ENCODE assay signal across 10 mouse cellular contexts in genomic region chr8:109232281-109233234, GRCm38 (mm10).
DNase-seq lines count a peak whose midpoint lies in the region; ATAC-seq and TF ChIP-seq lines count a peak whose summit lies in the region.
"Had no signal": no experiment of that assay in that cellular context is flagged by ENCODE, and none has a peak within 500 bp of the region (broad histone marks: within the 10 kb centered on the region; RNA-seq: fewer than 3 reads in every experiment).

No protein-coding gene starts in this region.

- intact Hi-C loops in heart, postnatal 14 days (cut with DNase I) = no loop called here

- H3K9me3 ChIP-seq in limb, embryonic 14.5 days (ENCODE audit: control insufficient read depth, low read length) = no peaks in the 10 kb centered on the region
- H3K9me3 ChIP-seq in stomach, embryonic 16.5 days (replicated peaks; ENCODE audit: control insufficient read depth, low read length) = no peaks in the 10 kb centered on the region
- H3K9me3 ChIP-seq: liver, embryonic 15.5 days had no signal

- WGBS in limb, embryonic 14.5 days = 52% methylated on average over 32 of the region's 32 CpGs
- 32% methylated on average over 32 of the region's 32 CpGs for WGBS in stomach, embryonic 16.5 days

- H3K27ac ChIP-seq in limb, embryonic 14.5 days (replicated peaks; ENCODE audit: low read depth, low read length) = peak overlapping the region; percentile 27; the same call in 1 of the 2 replicates
- H3K27ac ChIP-seq in stomach, embryonic 16.5 days (ENCODE audit: low read length) = peak overlapping the region; percentile 73
- H3K27ac ChIP-seq: liver, embryonic 15.5 days had no signal

- H3K27me3 ChIP-seq in limb, embryonic 14.5 days (ENCODE audit: control insufficient read depth, insufficient read depth, low read length) = no peaks in the 10 kb centered on the region
- H3K27me3 ChIP-seq in stomach, embryonic 16.5 days (ENCODE audit: control insufficient read depth, insufficient read depth, low read length) = no peaks in the 10 kb centered on the region
- H3K27me3 ChIP-seq: liver, embryonic 15.5 days had no signal

- H3K36me3 ChIP-seq in limb, embryonic 14.5 days (ENCODE audit: control insufficient read depth, insufficient read depth, low read length) = no peaks in the 10 kb centered on the region
- no peaks in the 10 kb centered on the region for H3K36me3 ChIP-seq in stomach, embryonic 16.5 days (ENCODE audit: control insufficient read depth, insufficient read depth, low read length)
- H3K36me3 ChIP-seq: liver, embryonic 15.5 days had no signal

- H3K4me2 ChIP-seq in limb, embryonic 14.5 days (replicated peaks; ENCODE audit: low read depth, low read length, severe bottlenecking) = peak overlapping the region; percentile 8; the same call in 1 of the 2 replicates
- peak overlapping the region; percentile 23 for H3K4me2 ChIP-seq in stomach, embryonic 16.5 days (ENCODE audit: low read depth, low read length)
- H3K4me2 ChIP-seq: liver, embryonic 15.5 days had no signal

- DNase-seq in heart, adult 11 months = peak; percentile 59
- DNase-seq in heart, postnatal 14 days = no peak
- peak; percentile 19 for DNase-seq in urinary bladder, postnatal 14 days (ENCODE audit: low spot score)
- DNase-seq in urinary bladder, adult 2 months (ENCODE audit: low spot score) = no peak
- peak; percentile 46 for DNase-seq in limb, embryonic 14.5 days (ENCODE audit: low spot score)
- DNase-seq: right cerebral cortex, postnatal 4 days had no signal

- no peak overlapping the region for H3K4me3 ChIP-seq in limb, embryonic 14.5 days (replicated peaks; ENCODE audit: low read length)
- H3K4me3 ChIP-seq in stomach, embryonic 16.5 days (replicated peaks; ENCODE audit: low read length) = no peak overlapping the region
- H3K4me3 ChIP-seq: liver, embryonic 15.5 days had no signal

- ATAC-seq in limb, embryonic 14.5 days (ENCODE audit: low FRiP score, low read depth) = peak; percentile 85
- peak; percentile 82 for ATAC-seq in stomach, embryonic 16.5 days (ENCODE audit: insufficient read depth, low FRiP score)
- no peak for ATAC-seq in monocyte, adult 5-6 weeks (replicated peaks; ENCODE audit: insufficient number of reproducible peaks, low FRiP score, low TSS enrichment, poor library complexity, severe bottlenecking)
- no peak for ATAC-seq in erythroblast, adult 5-6 weeks (replicated peaks; ENCODE audit: low FRiP score, poor library complexity, severe bottlenecking)

- no peaks in the 10 kb centered on the region for H3K4me1 ChIP-seq in limb, embryonic 14.5 days (ENCODE audit: control insufficient read depth, insufficient read depth, low read length)
- peaks cover 3% of the 10 kb centered on the region for H3K4me1 ChIP-seq in stomach, embryonic 16.5 days (ENCODE audit: control insufficient read depth, insufficient read depth, low read length)
- H3K4me1 ChIP-seq: liver, embryonic 15.5 days had no signal

- no peak for TF ChIP-seq POLR2A in limb, embryonic 14.5 days (IDR thresholded peaks at IDR 0.05; ENCODE audit: borderline replicate concordance, extremely low read depth, insufficient read depth, insufficient read length)

- H3K9ac ChIP-seq in limb, embryonic 14.5 days (ENCODE audit: low read depth, low read length, severe bottlenecking) = no peak overlapping the region
- H3K9ac ChIP-seq in stomach, embryonic 16.5 days (ENCODE audit: low read length) = no peak overlapping the region
- H3K9ac ChIP-seq: liver, embryonic 15.5 days had no signal

Comparison
In these comparisons a context has a peak if more than half of its experiments do, and no peak if none do; other contexts are left out.
1. DNase-seq: peak in heart, adult 11 months (single experiment), urinary bladder, postnatal 14 days (single experiment) and limb, embryonic 14.5 days (single experiment); none in heart, postnatal 14 days (0 of 2) and urinary bladder, adult 2 months (single experiment).
2. ATAC-seq: peak in limb, embryonic 14.5 days (single experiment) and stomach, embryonic 16.5 days (single experiment); none in monocyte, adult 5-6 weeks (single experiment) and erythroblast, adult 5-6 weeks (single experiment).